Mouse (Mus musculus) spleen, postnatal 14 days (tissue): ENCODE measurements at regions not wholly inside any gene's neighbourhood (a gene's known extent, or its start where the extent isn't known, plus 50 kb on each side); places are given as distances from the start of the nearest gene placed in this dataset.

ENCODE experiments used
- DNase-seq, 2 experiments: peaks; one replicate each; pipeline ENCODE4 v3.0.0; 2021 to 2022; ENCODE audit warnings: low spot score in 2 of 2

DNA sequence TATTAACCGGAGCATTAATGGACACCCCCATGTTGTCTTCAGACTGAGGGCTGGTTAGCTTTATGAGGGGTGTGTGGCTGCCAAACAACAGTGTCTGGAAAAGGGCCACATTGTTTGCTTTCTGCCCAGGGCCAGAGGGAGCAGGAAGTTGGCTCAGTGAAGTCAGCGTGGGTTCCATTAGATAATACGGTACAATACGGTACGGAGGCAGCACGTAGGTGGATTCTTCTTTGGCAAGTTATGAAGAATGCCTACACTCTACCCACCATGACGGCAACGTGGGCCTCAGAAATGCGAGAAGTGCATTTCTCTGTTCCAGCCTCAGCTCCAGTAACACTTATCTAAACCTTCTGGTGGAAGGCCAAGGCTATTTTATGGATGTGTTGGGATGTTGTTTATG, 108.2 kb downstream of the Gm10260 start:
- DNase-seq = no peak

DNA sequence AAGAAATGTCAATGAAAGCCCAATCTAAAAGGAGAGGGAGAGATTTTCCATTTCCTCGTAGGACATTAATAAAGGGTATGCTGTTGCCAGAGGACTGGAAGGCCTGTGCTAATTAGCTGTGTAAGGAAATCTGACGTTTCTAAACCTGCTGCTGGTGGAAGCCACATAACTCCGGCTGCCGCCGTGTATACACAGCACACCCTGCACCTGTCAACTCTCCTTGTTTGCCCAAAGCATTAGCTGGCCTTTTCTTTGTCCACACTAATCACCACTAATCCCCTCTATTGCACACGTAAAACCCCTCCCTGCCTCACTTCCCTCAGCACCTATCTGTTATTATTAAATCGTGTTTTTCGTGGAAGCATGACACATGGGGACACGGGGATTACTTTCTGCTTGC, 108.7 kb downstream of the Gm10260 start:
- no peak for DNase-seq

DNA sequence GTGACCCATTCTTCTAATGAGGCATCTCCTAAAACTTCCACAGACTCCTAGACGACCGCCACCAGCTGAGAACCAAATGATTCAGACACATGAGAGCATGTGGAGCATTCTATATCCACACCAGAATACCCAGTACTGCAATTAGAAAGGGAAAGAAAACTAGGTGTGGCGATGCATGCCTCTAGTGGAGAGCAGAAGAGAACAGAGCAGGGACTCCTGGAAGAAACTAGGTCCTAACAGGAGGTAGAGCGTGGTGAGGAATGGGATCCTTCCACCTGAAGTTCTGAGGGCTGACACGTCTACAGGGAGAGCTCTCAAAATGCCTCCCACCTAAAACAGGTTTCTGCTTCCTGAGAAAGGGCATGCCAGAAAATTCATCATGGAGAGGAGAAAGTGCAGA, 109.3 kb downstream of the Gm10260 start:
- DNase-seq = no peak

DNA sequence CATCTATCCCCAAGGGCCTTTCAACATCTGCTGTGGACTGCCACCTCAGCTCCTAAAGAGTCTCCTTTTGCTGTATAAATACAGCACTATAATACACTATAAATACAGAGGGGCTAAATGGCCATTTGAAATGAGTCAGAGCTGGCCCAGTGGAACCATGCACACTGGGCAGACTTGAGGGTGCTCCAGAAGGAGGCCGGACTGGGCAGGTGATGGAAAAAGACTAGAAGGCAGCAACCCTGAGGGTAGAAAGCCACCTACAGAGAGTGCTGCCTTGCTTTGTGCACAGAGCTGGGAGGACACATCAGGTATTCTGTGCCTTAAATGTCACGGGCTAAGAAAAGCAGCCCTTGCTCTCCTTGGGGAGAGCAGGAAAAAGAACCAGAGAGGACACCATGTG, 110.2 kb downstream of the Gm10260 start:
- no peak for DNase-seq

DNA sequence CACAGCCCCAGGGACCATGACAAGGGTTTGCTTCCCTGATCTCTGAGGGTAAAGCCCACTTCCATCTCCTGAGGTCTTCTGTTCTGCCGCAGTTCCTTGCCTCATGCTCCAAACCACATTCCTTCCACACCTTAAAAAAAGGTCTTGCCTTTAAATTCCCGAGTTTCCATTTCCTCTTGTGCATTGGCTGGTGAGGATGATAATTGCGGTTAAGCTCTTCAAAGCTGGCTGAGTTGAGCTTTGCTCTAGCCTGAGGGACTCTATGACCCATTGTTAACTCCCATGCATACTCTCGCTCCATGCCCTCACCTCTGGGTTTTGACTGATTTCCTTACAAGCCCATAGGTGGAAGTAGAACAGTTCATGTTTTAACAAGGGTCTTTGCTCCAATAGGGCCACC, 112.9 kb downstream of the Gm10260 start:
- no peak for DNase-seq

DNA sequence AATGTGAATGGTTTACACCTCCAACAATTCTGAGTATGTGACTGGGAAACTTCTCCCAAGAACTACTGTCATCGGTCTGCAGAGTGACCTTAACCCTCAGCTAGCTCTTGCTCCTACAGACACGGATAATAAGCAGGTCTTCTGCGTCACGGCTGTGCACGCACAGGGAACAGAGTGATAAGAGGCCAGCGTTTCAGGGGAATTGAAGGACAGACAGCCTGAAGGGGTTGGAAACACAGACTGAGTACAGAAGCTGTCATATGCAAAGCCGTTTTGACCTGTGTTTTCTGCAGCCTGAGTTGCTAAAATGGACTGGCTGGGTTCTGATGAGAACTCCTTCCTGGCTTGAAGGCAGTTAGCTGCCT, 114.4 kb downstream of the Gm10260 start:
- DNase-seq = no peak

DNA sequence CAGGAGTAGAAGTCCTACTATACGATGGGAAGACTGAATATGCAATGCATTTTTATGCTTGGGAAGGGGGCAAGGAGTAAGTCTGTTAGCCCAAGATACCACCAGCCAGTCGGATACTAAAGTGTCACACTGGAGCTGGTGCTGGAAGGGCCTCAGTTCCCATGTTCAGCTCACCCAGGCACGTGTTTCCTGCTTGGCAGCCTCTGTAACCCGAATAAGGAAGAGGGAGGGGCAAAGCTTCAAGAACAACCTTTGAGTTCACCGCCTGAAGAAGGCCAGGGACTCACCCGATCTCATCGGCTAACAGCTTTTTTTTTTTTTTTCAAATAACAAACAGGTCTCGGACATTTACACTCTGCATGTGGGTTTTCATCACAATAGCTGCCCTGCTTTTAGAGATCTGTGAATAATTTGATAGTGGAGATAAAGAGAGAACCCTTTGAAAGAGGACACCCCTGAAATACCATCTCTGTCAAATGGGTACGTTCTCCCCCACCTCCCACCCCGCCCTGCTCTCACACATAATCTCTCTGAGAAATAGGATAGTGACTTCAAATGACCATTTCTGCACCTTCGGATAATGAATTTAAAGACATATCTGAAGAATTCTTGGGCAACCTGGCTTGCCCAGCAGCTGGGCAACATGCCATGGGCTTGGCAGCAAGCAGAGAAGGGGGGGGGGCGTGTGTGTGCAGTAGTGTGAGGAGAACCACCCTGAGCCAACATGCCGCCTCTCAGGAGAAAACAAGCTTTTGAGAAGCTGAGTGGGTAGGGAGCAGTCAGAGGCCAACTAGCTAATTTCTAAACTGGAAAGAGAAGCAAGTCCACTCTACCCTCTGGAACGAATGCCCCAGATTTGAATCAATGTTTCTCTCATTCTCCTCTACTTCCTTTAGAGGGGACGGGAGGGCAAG, 115.1 kb downstream of the Gm10260 start:
- DNase-seq = no peak

DNA sequence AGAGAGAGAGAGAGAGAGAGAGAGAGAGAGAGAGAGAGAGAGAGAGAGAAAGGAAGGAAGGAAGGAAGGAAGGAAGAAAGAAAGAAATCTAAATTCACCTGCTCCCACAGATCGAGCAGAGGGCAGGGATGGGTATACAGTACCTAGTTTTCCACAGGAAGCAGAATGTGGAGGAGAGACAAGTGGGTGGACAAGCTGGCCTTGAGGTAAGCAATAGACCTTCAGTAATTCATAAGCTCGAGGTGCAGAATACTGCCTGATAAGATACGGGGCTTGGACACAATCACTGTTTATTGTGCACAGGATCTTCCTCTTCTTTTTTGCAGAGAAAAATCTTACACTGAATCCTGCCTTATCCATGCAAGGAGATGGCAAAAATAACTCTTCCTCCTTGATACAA, 120.2 kb downstream of the Gm10260 start:
- no peak for DNase-seq

- DNase-seq = no peak
These were observed 120.8 kb downstream of the Gm10260 start for GRCm38 (mm10) chr13:97639656-97640055.

GRCm38 (mm10) chr13:97638457-97639088, 121.9 kb downstream of the Gm10260 start:
- no peak for DNase-seq

GRCm38 (mm10) chr13:97637506-97637905, 122.9 kb downstream of the Gm10260 start:
- no peak for DNase-seq

DNA sequence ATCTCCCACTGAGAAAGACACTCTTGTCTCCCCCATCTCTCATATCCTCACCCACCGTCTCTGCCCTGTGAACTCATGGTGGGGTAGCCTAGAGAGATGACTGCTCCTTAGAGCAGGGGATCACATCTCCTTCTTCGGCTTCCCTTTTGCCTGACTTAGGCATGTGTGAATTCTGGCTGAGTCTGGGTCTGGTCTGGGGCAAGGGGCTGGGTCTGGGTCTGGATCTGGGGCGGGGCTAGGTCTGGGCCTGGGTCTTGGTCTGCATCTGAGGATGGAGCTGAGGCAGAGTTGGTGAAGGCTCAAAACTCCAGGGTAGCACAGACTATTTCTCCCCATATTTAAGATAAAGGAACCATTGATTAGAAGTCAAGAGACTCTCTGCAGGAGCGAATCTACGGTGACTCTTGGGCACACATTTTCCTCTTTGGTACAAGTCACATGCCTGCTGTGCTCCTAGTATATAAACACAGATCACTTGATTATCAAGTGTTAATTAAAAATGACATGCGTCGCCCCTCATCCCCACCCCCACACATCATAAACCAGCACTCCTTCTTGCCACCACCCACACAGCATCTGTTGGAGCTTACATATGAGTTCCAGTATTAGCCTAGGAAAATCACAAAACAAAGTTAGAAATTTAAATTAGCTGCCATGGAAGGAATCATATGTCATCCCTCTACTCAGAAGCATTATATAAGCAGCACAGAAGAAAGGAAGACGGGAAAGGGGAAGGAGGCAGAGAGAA, 126.2 kb downstream of the Gm10260 start:
- DNase-seq = no peak

DNA sequence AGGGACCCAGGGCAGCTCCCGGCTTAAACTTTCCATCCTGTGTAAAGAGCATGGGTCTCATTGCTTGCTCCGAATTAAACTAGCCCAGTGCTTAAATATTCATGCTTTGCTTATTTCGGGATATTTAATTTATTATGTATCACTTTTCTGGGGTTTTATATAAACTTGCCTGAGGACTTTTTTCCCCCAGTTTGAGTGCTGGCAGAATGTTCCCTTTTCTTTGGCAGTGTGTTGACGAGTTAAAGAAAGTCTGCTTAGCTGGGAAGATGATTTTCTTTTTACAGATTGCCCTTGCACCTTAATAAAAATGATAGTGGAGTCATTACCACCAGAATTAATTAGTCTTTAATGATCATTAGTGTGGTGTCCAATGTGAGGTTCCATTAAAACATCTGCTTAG, 126.9 kb downstream of the Gm10260 start:
- no peak for DNase-seq

DNA sequence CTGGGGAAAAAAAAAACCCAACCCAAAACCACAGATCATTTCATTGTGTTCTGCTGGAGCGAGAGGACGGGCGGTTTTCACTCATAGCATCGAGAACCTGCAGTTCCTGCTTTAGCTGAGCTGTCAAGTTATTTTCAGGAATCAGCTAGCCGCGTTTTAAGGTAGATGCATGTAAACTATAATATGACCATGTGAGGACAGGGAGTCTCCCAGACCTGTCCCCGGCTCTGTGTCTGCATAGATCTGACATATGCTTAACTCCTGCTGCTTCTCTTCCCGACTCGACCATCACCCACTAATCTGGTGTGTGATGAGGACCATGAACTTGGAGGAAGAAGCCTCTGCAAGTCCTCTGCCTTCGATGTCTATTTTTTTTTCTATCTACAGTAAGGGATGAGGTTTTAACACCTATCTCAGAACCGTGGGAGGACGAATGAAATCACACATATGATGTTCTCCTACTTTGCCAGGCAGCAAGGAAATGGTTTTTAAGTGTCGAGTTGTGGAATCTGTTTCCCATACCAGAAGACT, 128.5 kb downstream of the Gm10260 start:
- no peak for DNase-seq

GRCm38 (mm10) chr13:97630921-97631320, 129.5 kb downstream of the Gm10260 start:
- DNase-seq = no peak

DNA sequence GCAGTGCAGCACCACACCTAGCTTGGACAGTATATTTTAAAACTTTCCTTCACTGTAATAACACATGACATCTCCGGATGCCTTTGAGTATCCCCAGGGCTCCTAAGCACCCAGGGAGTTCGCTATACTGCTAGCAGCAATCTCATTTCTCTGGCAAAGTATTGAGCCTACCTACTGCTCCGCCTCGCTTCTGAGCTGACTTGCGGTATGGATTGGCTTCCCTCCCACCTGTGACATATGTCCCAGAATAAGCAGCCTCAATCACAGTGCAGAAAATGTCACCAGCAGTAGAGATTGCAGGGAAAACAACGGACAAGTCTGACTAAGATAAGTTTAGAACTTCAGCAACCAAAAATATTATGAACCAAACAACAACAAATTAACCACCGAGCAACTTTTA, 131.8 kb downstream of the Gm10260 start:
- no peak for DNase-seq

GRCm38 (mm10) chr13:97627247-97627646, 133.2 kb downstream of the Gm10260 start:
- no peak for DNase-seq

GRCm38 (mm10) chr13:97626786-97627185, 133.6 kb downstream of the Gm10260 start:
- DNase-seq = no peak

DNA sequence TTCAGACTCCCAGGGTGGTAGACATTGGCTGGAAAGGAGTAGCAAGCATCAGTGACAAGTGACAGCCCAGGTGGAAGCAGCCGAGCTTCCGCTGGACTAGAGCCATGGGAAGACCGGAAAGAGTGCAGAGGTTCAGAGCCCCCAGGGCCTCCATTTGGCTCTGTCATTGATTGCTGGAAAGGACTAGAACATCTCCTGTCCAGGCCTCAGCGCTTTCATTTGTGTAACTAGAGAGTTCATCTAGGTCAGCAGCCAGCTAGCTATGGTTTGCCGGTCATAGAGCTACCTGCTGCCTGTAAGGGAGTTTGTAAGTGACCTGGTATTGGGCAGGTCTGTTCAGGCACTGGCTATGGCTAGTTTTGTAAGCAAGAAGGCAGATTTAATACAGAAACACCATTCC, 134.3 kb downstream of the Gm10260 start:
- no peak for DNase-seq

- DNase-seq = no peak
These were observed 135.0 kb downstream of the Gm10260 start for GRCm38 (mm10) chr13:97625391-97625790.

DNA sequence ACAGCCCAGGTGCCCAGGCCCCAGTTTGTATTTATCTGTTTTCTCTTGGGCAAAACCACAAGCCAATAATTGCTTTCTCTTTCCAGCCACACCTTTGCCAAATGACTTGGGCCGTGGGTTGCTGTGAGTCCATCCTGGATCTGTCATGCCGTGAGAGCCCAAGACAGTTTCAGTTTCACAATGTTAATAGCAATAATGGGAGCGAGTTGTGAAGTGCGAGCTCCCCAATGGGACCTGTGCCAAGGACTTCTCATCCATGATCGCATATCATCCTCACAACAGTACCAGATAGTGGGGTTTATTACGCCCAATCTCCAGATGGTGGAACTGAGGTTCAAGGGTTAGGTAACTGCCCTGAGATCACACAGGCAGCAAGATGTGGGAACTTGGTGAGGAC, 142.2 kb downstream of the Gm10260 start:
- DNase-seq = no peak

- no peak for DNase-seq
These were observed 142.8 kb downstream of the Gm10260 start for GRCm38 (mm10) chr13:97617511-97618189.
